Mouse (Mus musculus): ENCODE results near the gene Sec16b. TPM values are rescaled to one million over a fixed set of nuclear protein-coding genes. Genes with fewer than 3 reads are reported as not detected.

Sec16b gene
- polyA plus RNA-seq, 1 experiment from 2014 or later, result 0.39 TPM

DNA sequence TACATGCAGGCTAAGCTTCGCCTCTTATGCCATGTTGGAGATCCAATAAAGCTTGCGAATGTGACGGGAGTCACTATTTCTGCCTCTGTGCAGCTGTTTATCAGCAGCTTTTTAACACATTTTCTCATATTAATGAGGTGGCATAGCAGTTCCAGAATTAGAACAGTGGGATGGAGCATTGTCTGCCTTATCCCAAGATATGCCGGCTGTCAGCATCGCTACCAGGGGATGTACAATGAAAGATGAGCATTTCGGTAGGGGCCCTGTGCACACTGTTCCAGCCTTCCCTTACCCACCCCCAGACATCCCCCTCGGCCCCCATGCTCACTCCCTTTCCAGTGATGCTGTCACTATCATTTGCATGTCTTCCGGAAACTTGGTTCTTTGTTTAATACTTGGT, 71.8 kb downstream of the Sec16b start:
- TF ChIP-seq CTCF (IDR thresholded peaks at IDR 0.05), result no peak
- POLR2A ChIA-PET, result no interaction called here
- DNase-seq (ENCODE audit: low read depth, low spot score) (no peak), ATAC-seq (no peak)
- in situ Hi-C loops (cut with MboI; ENCODE audit: low pct_unique_long_range_greater_than_20kb), result no loop called here
- CTCF ChIA-PET, result no interaction called here
- peaks cover 12% of the 10 kb centered on the region for H3K27me3 ChIP-seq

DNA sequence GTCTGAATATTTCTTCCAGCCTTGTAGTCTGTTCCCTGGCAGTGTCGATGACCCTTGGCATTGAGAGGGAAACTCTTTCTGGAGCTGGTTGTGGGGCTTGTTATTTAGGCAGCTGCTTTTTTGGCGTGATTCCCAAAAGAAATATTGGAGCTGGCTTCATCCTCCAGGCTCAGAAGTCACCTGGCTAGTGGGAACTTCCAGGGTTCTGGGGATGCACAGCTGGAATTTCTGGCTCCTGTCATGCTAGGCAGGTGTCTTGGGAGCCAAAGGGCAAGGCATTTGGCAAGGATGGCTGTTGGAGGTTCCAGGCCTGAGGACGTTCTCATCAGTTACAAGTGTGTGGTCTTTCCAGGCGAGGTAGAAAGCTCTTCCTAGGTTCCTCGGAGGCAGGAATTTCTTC, 80.0 kb downstream of the Sec16b start:
- ATAC-seq, result no peak

DNA sequence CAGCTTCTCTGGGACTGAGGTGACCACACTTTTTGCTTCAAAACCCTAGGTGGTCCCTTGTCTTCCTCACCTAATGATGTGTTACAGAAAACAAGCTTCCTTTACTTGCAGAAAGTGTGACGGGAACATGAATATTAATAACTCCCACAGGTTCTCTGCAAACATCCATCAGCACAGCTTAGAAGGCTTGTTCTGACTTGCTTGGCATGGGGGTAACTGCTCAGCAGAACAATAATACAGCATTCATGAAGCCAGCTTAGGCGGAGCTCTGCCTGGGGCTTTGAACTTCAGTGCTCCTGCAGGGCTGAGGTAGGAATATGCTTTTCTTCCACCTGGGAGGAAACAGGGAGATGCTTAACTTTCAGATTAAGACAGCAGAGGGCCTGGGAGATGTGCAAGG, 85.5 kb downstream of the Sec16b start:
- TF ChIP-seq CTCF (IDR thresholded peaks at IDR 0.05), result no peak
- DNase-seq (ENCODE audit: low read depth, low spot score), result no peak
- ChIA-PET POLR2A (no interaction called here), CTCF (no interaction called here)
- ATAC-seq, result no peak
- in situ Hi-C loops (cut with MboI; ENCODE audit: low pct_unique_long_range_greater_than_20kb), result no loop called here
- peaks cover 18% of the 10 kb centered on the region for H3K27me3 ChIP-seq

More for the DNA sequence above, 80.0 kb downstream of the Sec16b start:
- DNase-seq (ENCODE audit: low read depth, low spot score), result no peak
- TF ChIP-seq CTCF (IDR thresholded peaks at IDR 0.05), result no peak
- peaks cover 12% of the 10 kb centered on the region for H3K27me3 ChIP-seq
- in situ Hi-C loops (cut with MboI; ENCODE audit: low pct_unique_long_range_greater_than_20kb), result no loop called here
- ChIA-PET CTCF (no interaction called here), POLR2A (no interaction called here)

GRCm38 (mm10) chr1:157594561-157594960, 88.0 kb downstream of the Sec16b start:
- H3K27me3 ChIP-seq, result peaks cover 19% of the 10 kb centered on the region
- DNase-seq (ENCODE audit: low read depth, low spot score) (no peak), ATAC-seq (no peak)
- POLR2A ChIA-PET, result no interaction called here
- in situ Hi-C loops (cut with MboI; ENCODE audit: low pct_unique_long_range_greater_than_20kb), result no loop called here
- CTCF ChIA-PET, result no interaction called here
- TF ChIP-seq CTCF (IDR thresholded peaks at IDR 0.05), result no peak

DNA sequence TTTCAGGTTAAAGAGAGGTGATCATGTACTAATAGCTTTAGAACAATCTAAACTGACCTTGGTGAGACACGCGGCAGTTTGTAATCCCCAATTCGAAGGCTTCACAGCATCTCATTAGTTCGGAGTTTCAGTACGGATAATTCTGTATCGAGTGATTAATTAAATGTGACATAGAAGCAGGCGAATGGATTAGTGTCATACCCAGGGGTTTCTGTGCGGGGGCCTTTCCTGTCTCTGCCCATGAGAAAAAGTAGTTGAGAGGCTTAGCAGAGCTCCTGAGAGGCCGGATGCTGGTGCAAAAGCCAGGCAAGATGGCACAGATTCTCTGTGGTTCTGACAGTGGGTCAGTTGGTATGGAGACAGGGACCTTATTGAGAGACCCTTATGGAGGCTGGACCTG, 88.6 kb downstream of the Sec16b start:
- DNase-seq (ENCODE audit: low read depth, low spot score) (no peak), ATAC-seq (no peak)
- in situ Hi-C loops (cut with MboI; ENCODE audit: low pct_unique_long_range_greater_than_20kb), result no loop called here
- CTCF ChIA-PET, result no interaction called here
- peaks cover 20% of the 10 kb centered on the region for H3K27me3 ChIP-seq
- POLR2A ChIA-PET, result no interaction called here
- TF ChIP-seq CTCF (IDR thresholded peaks at IDR 0.05), result no peak

DNA sequence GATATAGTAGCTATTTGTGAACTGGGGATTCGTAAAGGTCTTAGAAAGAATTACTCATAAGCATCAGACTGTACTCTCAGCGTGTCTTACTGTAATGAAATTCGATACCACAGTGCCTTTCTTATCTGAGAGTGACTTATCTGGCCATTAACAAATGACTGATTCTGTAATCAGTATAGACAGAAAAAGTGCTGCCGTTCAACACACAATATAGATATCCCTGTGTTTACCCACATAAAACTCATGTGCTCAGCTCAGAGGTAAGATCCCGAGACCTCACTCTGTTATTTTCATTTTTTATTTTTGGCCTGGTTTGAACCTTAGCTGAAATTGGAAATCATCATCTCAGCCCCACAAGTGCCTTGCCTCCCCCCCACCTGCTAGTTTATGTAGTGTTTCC, 98.0 kb downstream of the Sec16b start:
- CTCF ChIA-PET, result no interaction called here
- no peak for ATAC-seq
- POLR2A ChIA-PET, result no interaction called here
- peaks cover 12% of the 10 kb centered on the region for H3K27me3 ChIP-seq
- in situ Hi-C loops (cut with MboI; ENCODE audit: low pct_unique_long_range_greater_than_20kb), result no loop called here
- TF ChIP-seq CTCF (IDR thresholded peaks at IDR 0.05), result no peak
- DNase-seq (ENCODE audit: low read depth, low spot score), result no peak

Other genes starting within 250 kb of the Sec16b start
- gene Rasal2, start 94.1 kb upstream of the Sec16b start, polyA plus RNA-seq (2021), result 16.6 TPM
- gene Cryzl2, start 48.2 kb upstream of the Sec16b start, polyA plus RNA-seq (2021), result not detected